Mouse (Mus musculus) brain, embryonic 18.5 days (tissue): ENCODE data around the gene Lrrc4c.

ENCODE experiments used
- DNase-seq: peaks from one replicate; pipeline ENCODE4 v3.0.0-alpha.2; 2012; ENCODE audit warnings: low read depth, low spot score

Gene Lrrc4c

DNA sequence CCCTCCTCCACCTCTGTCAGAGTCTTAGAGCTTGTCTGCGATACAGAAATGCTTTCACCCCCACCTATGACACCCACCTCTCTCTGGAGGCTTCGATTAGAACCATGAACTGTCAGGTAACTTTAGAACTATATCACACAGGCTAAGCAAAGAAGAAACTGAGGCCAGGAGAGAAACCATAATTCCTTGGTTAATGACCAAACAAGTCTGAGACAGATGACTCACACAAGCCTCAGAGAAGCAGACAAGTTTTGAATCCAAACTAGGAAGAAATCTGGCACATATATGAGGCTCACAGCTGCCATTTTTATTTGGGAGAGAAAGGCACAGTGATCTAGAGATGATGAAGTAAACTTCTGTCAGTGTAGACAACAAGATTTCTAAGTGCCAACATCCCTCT is 1151.4 kb downstream of the Lrrc4c start:
- no peak for DNase-seq

DNA sequence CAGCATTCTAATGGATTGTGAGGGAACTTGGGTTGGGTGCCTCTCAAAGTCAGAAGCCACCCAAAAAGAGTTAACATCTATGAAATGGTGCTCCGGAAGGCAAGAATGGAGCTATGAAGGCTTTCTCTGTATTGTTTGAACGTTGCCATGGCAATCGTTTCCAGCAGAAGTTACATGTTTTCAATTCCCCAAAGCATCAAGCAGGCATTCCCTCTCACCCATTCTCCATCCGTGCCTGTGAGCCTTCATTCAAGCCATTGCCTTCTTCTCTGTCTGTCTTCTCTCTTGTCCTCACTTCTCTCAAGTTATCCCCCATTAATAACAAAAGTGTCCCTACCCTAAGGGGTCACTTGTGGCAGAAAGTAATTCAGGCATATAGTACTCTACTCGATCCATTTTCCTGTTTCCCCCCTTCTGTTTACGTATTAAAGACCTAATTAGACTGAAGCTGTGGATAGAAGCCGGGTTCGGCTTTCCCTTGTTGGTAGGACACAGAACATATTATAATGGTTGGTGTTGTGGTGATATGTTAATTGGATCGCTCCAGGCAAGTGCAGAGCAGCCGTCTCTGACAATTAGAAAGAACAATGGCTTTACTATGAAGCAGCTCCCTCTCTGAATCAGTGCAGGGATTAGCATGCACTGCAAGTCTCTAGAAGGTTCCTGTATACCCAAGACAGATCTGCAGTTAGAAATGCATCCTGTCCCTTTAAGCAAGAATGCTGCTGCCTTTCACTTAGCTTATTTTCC is 1160.4 kb downstream of the Lrrc4c start:
- DNase-seq: peak; percentile 49

DNA sequence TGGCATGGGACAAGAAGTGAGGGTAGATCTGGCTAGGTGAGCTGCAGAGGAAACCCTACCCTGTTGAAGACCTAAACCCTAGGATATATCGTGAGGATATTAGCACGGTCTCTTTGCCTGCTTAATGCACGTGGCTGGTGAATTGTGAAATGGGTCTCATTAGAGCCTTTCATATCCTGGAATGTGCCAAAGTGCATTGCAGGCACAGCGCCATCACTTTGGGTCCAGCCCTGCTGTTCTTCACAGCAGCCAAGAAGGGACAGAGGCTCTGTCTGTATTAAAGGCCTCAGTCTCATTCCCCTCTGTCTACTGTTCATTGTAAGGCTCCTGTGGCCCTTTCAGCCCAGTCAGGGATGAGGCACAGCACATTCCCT is 1160.9 kb downstream of the Lrrc4c start:
- peak; percentile 34 for DNase-seq

DNA sequence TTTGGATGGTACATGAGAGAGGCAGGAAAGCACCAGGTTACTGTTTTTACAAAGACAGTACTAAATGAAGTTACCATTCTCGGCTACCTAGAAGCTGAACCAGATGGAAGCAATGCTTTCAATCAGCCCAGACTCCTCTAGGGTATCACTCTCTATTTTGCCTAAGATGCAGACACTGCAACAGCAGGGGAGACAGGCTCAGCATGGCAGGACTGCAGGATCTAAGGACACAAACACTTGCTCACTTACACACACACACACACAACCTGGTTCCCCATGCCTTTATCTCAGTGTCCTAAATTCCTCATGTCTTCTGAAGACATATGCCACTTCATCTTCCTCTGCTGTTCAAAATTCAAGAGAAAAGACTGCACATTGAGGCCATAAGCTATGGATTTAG is 1167.0 kb downstream of the Lrrc4c start:
- DNase-seq: no peak

DNA sequence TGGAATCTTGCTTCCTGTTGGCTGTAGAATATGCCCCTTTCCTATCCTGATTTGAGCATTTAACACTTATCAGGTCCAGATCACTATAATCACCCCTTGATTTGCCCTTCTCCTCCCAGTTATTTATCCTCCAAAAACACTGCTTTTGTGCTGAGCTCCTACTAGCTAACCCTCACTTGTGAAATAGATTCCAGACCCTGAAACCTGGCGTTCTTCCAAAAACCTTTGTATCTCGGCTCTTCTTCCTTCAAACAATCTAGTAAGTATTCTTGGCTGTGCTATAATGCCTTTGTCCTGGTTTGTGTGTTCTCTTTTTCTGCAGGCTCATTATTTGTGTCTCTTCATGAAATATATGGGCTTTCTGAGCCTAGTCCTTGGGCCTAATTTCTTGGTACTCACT is 1167.6 kb downstream of the Lrrc4c start:
- DNase-seq: no peak

DNA sequence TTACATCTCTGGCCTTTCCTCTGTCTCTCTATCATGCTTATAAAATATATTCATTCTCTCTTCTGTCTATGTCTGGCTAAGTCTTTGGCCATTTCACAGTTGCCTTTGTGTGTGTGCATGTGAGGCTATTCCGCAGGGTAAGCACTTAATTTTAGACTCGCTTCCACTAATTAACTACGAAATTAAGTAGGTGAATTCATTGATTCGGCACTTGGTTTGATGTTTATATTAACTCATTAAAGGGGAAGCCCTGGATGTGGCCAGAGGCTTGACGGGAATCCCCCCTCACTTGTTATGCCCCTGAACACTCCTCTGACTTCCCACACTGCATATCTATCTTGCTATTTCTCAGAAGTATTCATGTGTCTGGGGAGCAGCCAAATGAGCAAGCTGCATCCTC is 1169.6 kb downstream of the Lrrc4c start:
- no peak for DNase-seq

DNA sequence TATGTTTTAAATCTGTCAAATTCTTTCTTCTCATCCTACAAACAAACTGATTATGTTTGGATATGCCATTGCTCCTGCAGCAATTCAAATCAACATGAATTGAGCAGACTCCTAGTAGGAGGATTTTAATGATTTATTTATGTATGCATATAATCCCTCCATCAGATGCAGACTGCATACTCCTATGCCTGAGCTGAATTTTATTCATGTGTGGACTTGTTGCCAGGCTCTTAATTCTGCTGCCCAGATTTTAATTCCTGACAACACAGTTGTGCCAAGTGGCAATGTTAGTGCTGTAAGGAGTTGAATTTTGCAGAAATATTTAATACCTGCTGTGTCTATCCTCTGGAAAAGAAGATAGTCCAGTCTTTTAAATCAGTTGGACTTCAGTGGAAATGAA is 1179.1 kb downstream of the Lrrc4c start:
- no peak for DNase-seq

DNA sequence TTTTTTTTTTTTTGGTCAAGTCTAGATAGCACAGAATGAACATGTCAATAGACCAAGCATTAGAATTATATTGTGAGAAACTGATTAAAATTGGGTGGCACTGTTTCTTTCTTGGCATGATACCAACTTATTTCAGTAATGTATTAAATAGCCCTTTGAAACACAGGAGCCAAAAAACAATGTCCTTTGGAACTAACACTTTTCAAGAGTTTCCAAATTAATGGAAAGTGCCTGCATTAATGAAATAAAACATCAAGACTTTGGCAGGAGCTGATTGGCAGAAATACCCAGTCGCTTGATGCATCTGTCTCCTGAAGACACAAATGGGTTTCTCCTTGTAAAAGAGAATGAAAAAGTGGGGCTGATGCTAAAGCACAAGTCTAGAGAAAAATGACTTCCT is 1184.5 kb downstream of the Lrrc4c start:
- DNase-seq: no peak

DNA sequence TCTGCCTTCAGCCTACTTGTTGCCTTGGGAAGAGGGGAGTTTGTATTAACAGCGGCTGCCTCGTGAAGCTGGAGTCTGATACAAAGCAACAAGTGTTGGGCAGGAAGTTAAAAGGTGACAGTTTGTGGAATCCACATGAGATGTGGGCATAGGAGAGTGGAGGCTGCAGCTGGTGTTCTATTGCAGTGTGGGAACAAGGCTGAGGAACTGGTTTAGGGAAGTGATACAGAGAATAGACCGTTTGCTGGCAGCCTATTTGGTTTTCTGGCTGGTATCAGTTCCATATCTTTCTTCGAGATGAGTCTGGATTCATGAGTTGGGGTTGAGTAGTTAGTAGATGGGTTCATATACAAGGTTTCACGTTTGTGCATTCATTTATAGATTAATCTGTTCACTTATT is 1186.9 kb downstream of the Lrrc4c start:
- no peak for DNase-seq

DNA sequence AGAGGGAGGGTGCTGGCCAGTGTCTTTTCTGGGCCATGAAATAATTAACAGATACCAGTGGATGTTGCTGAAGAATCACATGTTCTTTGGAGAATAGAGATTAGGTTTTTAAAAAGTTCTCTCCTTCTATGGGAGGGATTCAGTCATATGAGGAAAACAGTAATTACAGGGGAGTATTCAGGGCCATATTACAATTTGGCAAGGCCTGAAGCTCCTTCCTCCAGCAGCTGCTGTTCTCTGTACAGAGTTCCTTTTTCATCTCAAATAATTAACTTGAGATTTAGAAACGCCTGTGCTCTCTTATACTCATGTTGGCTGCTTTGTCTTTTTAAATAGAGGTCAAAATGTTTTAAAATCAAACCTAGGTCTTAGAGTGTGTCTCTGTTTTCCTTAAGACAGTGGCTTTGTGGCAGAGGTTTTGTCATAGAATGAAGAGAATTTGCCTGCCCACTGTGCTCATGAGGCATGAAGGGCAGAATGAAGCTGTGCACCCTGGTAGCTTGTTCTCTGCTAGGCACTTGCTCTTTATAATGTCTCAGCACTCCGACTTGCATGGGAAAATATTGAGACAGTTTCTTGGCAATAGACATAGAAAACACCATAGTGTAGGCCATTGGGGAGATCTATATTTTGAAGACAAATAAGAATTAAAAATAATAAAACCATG is 1206.4 kb downstream of the Lrrc4c start:
- no peak for DNase-seq

DNA sequence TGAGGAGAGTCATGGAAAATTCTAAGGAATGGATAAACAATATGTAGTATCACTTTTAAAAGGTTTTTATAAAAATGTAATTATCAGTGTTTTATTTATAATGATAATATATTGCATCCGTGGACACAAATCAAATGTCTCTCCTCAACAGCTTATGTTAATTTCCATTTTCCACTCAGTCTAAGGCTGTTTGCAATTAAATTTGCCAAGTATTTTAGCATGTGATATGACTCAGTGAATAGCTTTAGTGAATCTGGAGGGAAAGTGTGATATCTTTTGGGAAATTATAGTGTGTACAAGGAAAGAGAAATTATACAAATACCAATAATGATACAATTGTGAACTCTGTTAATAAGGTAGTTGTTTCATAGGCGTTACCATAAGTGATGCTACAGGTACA is 1207.1 kb downstream of the Lrrc4c start:
- no peak for DNase-seq

DNA sequence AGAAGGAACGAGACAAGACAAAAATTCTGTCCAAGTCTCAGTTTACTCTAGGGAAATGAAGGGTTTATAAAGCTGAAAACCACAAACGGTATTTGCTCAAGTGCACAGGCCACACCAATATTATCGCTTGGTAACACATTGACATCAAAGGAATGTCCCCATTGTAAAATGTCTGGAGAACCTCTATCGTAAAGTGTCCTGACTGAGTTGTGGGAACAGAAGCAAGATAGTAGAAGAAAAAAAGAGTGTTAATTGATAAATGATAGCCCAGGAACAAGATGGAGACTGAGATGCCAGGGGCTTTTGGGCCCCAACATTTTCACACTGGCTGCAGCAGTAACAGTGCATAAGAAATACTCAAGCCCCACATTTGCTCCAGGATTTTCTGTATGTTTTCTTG is 1212.7 kb downstream of the Lrrc4c start:
- DNase-seq: no peak

DNA sequence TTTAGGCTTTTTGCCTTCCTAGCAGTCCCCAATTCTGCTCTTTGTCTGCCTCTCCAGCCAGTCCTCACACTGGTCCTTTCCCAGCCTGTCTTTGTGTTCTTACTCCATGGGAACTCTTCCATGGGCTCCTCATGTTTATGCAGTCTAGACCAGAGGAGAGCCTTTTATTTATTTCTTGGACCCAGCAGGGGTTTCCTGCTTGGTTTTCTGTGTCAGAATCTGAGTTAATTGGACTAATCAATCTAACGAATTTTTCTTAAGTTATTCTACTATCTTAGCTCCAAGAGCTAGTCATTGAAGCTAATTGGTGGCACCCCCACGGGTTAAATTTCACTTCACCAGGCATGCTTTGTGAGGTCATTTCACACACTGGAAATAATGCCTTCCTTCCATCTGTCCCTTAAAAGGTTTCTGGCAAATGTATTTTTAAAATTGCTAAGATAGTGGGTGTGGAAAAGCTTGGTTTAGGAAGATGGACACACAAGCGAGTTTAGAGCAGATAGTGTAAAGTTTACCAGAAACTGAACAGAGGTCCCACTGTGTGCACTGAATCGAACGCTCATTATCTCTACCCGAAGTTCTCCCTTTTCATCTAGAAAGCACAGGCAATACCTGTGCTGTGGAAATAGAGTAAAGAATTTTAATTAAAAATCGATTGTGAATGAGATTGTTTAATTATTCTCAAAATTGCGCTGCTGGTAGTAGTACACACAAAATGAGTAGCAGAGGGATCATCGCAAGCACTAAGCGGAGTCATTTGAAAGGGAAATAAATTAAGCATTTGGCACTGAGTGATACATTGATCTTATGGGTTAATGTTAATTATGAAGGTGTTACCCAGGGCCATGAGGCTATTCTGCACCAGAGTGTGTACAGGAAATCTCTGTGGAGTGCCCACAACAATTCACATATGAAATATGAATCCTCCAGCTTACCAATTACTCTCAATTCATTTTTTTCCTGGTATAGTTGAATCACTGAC is 1226.0 kb downstream of the Lrrc4c start:
- DNase-seq: peak; percentile 30

DNA sequence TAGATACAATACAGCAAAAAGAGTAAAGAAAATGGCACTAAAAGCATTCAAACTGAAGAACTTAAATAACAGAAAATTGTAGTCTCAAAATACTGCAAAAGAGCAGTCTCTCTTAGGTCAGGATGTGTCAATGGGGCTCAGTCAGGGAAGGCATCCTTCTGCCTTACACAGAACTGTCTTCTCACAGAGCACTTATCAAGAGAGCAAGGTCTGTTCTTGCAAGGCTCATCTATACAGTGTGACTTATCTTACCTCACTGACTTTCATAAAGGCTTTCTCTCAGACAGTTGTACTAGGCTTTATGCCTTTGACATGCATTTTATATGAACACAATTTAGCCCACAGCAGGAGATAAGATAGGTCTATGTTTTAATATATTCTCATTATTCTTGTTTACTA is 1226.7 kb downstream of the Lrrc4c start:
- DNase-seq: no peak

DNA sequence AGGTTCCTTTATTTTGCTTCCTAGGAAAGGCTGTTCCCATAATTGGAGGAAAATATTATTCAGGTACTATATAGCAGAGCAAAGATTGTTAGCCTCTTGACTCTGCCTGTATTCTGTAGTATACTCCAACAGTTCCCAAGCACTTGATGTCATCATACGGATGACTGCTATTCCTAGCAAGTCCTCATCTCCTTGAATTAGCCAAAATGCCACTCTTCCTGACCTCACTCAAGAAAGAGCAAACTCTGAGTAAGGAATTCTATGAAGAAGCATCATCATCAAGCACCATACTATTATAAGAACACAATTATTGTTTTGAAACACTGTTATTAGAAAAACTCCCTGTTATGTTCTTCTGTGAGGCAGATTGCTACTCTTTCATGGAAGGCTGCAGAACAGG is 1228.0 kb downstream of the Lrrc4c start:
- no peak for DNase-seq

DNA sequence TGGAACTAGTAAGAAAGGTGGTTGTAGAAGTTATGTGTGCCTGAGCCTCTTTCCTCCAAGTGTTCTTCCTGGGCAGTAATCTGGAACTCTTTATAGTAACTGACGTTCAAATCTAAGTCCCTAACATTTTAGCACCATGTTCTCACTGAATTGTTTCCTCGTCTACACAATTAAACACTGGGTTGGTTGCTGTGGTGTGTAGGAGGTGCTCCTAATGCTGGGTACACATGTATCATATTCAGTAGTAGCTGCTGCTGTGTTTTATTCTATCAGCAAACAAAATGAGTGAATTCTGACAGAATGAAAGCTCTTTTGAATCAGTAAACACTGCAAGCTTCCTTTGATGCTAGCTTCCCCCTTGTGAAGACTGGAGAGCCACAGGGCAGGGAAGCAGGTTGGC is 1246.5 kb downstream of the Lrrc4c start:
- DNase-seq: no peak

DNA sequence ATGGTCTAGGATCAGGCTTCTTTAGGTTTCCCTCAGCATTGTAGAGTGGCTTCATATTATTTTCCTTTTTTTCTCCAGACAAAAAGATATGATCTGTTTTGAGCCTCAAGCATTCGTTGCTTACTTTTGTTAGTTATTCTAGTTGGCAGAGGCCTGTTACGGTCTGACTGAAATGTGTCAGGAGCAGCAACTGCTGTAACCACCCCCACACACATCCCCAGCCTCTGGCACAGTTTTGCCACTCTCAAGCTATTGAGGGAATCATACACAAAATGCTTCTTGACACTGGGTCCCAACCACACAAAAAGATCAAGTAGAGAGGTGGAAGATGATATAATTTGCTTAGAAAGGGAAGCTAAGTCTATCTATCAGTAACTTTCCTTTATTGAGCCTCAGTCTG is 1251.0 kb downstream of the Lrrc4c start:
- DNase-seq: no peak

DNA sequence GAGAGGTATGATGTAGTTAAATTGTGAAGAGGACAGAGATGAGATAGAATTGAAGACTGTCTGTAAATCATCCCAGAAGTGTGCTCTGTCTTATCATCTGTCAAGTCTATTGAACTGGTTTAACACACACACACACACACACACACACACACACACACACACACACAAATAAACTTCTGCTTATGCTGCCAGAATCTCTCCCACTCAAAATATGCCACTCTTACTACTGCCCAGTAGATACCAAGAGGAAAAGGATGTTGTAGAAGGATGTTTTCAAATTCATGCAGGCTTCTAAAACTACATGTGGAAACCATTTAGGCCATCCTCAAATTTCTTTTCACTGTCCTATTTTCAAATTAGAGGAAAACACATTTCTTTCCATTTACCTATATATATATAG is 1257.0 kb downstream of the Lrrc4c start:
- no peak for DNase-seq

DNA sequence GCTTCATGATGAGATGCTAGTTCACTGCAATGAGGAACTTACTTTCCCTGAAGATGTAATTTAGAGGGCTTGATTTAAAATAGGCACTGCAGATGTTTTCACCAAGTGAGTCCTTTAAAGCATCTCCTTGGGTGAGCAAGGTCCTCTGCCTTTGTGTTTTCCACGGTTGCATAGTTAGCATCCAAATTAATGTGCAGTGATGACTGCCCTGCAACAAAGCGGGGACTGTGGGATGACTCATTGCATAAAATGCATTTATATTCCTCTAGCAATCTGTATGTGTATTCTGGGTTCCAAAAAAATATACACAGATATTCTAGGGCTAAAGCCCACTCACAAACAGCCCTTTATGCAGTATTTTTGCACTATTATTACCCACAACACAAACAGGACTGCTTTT is 1263.2 kb downstream of the Lrrc4c start:
- no peak for DNase-seq

DNA sequence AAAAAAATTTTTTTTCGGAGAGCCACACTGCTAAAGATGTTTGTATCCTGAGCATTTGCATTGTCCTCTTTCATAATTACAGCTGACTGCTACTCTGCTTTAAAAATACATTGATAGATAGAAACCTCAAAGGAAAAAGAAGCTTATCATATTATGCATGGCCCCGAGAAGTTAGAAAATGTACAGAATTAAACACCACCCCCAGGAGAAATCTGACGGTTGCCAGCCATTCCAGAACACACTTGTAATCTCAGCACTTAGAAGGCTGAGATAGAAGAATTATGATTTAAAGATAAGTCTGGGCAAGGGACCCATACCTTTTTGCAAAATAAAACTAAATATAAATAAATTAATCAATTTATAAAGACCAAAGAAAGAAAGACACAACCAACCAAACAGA is 1268.4 kb downstream of the Lrrc4c start:
- DNase-seq: no peak

DNA sequence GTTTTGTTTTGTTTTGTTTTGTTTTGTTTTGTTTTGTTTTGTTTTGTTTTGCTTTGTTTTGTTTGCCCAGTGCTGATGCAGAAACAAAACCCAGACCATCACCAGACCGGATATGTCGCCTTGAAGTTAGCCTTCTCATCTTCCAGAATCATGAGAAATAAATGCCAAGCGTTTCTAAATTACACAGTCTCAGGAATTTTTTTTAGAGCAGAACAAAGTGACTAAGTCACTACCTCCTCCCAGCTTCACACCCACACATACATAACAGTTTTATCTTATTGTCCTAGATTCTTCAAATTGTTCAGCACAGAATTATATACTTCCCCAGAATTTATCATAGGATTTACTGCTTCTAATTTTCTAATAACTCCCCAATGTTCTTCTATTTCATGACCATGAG is 1272.6 kb downstream of the Lrrc4c start:
- DNase-seq: no peak

DNA sequence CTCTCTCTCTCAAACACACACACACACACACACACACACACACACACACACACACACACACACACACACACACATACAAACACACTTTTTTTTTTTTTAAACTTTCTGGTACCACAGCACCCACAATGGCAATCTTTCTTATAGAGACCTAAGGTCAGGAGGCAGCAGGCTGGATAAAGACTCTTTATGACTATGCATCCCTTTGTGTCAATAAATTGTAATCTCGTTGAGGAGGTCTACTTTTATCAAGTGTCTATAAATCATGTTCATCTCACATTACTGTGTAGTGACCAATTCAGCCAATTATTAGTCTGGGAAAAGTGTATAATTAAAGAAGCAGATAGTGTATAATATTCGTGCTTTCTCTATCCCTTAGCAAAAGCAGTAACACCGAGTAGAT is 1286.2 kb downstream of the Lrrc4c start:
- no peak for DNase-seq
